Mouse (Mus musculus) thymus, adult 18-20 months (tissue): ENCODE data around the gene Abhd17b.
A peak's percentile ranks its signal among the peaks of the same experiment; 100 is the strongest.
"Not testable (repeated sequence)": the region's sequence is repeated elsewhere in the genome, so short reads cannot be mapped to it uniquely, and the experiment has no call there.

Source experiments
- DNase-seq, 2 experiments: peaks; one replicate each; pipeline ENCODE4 v3.0.0; 2022; ENCODE audit warnings: mixed read lengths in 2 of 2

The Abhd17b gene

GRCm38 (mm10) chr19:21653172-21653981 is at the start of gene Abhd17b:
Gene Abhd17b (plus strand): TSS chr19:21653185.
- peak; percentile 24 to 36 for DNase-seq

DNA sequence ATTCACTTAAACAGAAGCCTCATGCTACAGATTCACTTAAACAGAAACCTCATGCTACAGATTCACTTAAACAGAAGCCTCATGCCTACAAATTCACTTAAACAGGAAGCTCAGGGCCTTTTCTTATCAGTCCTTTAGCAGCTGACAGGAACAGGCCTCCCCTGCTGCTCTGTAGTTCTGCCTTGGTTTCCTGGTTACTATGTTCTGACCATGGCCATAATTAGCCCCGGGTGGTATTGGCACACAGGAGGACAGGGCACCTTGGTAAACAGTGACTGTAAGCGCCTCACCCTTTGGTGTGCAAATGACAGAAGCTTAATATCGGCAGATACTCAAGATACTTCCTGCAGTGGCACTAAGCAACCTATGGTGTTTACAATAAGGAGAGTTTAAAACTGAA is 49.1 kb upstream of the Abhd17b start:
- no peak for DNase-seq

GRCm38 (mm10) chr19:21605294-21605693 is 47.7 kb upstream of the Abhd17b start:
- DNase-seq: no peak

DNA sequence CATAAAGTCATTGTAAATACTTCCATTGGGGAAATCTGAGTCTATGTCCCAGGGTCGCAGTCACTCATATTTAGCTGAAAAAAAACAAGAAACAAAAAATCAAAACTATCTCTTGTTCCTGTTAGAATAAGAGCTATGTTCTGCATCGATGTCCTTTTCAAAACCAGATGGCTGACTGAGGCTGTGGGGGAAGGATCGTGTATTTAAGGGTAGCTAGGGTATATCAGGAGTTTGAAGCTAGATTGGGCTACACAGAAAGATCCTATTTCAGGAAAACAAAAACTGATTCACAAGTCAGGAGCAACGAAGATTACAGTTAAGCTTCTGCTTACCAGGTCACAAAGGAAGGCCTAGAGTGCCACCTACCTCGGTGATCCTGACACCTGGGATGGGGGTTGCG is 42.7 kb upstream of the Abhd17b start:
- DNase-seq: no peak

- DNase-seq: no peak
Measured at GRCm38 (mm10) chr19:21611297-21611696, 41.7 kb upstream of the Abhd17b start.

DNA sequence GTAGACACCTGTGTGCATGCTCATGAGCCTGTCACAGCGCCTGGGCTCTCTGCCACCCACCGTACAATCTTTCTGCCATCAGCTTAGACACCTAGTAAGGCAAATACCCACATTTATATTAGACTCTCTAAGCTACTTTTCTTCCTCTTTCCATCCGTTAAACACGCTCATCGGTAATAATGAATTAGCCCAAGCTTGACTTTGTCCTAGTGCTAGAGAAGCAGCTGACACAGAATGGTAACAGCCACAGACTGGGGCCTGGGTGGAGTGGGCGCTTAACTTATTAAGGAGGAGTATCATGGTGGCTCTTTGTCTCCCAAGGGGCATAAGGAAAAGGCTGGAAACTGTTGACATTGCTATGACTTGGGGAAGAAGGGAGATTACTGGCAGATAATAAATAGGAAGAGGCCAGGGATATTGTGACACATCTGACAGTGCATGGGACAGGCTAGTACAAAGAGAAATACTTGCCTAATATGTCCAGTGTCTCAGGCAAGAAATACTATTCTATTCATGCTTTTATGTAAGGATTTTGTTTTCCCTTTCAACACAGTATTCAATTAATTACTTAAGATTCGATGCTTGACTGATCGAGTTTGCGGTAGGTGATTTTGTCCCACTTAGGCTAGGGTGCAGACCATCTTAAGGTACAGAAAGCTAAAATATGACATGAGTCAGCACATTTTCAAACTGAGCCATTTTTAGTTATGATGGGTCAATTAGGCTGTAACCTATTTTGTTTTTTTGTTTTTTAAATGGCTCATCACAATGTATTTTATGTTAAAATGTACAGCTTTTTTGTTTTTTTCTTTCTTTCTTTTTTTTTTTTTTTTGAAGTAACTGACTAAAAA is 41.0 kb upstream of the Abhd17b start:
- DNase-seq: no peak

- DNase-seq: no peak
Measured at GRCm38 (mm10) chr19:21615801-21616200, 37.2 kb upstream of the Abhd17b start.

- no peak for DNase-seq
Measured at GRCm38 (mm10) chr19:21623410-21624147, 29.4 kb upstream of the Abhd17b start.

DNA sequence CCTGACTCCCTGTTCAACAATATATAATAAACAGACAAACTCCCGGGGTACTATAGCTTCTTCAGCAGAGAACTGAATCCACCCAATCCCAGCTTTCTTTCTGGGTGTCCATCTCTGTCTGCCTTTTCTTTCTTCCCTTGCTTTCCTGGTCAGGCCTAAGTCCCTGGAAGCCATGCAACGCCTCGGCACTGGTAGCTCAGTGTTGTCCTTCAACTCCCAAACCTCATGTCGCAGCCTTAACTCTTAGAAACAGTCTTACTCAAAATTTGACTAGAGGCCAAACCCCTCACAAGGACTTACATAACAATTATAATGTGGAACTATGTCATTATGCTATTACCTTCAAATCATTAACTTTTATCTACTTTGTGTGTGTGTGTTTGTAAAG is 28.8 kb upstream of the Abhd17b start:
- DNase-seq: no peak

GRCm38 (mm10) chr19:21626271-21626988 is 26.6 kb upstream of the Abhd17b start:
- DNase-seq: no peak

DNA sequence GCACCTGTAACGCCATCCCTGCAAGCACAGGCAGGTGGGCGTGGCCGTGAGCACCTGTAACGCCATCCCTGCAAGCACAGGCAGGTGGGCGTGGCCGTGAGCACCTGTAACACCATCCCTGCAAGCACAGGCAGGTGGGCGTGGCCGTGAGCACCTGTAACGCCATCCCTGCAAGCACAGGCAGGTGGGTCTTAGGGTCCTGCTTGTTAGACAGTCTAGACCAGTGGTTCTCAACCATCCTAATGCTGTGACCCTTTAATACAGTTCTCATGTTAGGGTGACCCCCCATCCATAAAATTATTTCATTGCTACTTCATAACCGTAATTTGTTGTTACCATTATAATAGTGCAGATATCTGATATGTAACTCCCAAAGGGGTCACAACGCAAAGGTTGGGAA is 24.5 kb upstream of the Abhd17b start:
- not testable (repeated sequence) for DNase-seq

DNA sequence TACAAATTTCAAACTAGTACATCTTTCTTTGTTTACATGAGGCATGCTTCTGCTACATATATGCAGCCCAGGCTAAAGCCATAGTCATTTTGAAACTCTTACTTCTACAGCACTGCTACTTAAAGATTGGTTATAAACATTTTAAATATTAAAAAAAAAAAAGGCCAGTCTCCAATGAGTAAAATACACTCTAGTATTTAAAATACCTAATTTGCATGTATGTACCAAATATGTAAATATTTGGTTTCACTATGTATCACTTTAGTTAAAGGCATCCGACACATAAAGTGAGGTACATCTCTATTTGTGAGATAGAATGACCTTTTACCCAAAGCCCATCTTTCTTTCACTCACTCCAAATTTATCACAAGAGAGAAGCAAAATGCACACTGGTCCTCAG is 24.0 kb upstream of the Abhd17b start:
- no peak for DNase-seq

- DNase-seq: no peak
Measured at GRCm38 (mm10) chr19:21629501-21629900, 23.5 kb upstream of the Abhd17b start.

GRCm38 (mm10) chr19:21630656-21631331 is 22.2 kb upstream of the Abhd17b start:
- peak; percentile 11 to 50 for DNase-seq

DNA sequence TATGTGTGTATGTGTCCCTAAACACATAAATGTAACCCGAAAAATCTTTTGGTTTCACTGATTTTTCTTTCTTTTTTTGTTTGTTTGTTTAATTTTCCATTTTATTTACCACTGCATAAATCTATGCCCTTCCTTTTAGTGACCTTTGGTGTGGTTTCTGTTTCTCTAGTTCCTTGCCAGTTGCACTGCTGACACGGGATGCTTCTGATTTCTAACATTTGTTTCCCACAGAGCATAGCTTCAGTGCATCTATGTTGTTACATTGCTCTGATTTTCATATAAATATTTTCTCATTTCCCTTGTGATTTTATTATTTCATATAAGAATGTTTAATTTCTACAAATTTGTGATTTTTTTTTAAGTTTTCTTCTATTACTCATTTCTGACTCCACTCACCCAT is 17.6 kb upstream of the Abhd17b start:
- DNase-seq: no peak

- no peak for DNase-seq
Measured at GRCm38 (mm10) chr19:21636907-21637306, 16.1 kb upstream of the Abhd17b start.

DNA sequence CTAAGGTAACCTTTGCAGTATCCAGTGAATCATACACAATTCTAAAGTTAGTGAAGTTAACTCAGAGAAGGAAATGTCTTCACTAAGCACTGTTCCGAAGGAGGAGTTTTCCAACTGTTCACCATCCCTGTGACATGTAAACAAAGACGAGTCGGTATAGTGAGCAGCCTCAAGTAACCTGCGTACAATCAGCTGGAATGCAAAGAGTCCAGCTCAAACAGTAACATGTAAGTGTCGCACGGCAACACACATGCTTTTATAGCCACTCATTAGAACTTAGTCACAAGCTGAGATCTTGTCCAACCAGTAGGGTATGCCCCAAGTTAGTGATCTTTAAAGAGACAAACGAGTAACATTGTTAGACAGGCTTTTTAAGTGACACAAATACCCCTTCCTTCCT is 15.3 kb upstream of the Abhd17b start:
- no peak for DNase-seq

- DNase-seq: no peak
Measured at GRCm38 (mm10) chr19:21643935-21644334, 9.1 kb upstream of the Abhd17b start.

DNA sequence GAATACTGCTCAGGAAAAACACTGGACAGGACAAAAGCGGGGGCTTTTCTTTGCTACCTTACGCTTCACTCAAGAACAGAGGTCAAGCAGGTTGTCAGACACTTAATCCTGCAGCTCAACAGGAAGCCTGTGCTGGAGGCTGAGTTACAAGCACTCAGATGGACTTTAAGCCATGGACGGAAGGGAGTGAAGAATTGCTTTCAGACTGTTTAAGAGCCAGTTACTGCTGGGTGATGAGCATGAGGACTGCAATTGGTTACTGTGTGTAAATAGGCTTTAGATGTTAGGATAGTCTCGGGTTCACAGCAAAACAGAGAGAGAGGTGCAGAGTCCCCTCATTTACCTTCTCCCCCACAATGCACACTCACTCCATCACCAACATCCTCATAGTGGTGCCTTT is 7.7 kb upstream of the Abhd17b start:
- no peak for DNase-seq

DNA sequence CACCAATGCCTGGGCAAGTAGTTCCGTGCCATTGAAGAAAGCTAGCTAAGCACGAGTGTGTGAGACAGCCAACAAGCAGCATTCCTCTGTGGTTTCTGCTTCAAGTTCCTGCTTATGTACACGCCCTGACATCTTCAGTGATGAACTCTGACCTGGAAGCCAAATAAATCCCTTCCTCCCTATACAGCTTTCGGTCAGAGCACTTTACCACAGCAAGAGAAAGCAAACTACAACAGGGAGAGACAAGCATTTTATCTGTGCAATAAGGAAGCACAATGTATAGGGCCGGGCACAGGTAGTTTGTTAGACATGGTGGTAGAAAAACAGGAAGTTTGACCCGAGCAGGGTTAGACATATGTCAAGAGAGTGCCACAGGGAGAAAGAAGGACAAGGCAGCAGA is 6.8 kb upstream of the Abhd17b start:
- DNase-seq: no peak

DNA sequence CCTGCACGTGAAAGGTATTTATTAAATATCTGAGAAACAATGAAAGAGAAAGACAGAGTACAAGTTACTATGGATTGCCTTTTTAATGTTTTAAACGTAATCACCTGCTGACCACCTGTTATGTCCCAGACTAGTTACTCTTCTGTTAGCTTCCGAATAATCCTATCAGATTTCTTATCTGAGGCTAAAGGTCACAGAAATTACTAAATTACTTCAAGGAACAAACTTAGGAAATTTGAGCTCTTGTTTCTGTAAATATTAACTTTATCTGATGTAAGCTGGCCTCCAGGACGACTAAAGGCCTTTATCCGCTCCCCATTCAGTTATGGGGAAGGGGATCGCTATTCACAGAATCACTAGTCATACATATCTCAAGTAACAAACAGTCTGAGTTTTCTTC is 1.3 kb upstream of the Abhd17b start:
- DNase-seq: no peak
